Mouse (Mus musculus) hindbrain, embryonic 13.5 days (tissue): Measurements from ENCODE around the gene Slmap. TPM values are rescaled to one million over a fixed set of nuclear protein-coding genes. Genes with fewer than 3 reads are reported as not detected.

Experiments used
- ATAC-seq: fragments of 200-750 bp; cut with Nextera tagmentation; 2 replicates; pipeline ENCODE4 v1.8.0; 2017; ENCODE audit warnings: moderate TSS enrichment; ENCODE audit not compliant: low FRiP score
- H3K27ac ChIP-seq: fragments of 300-500 bp; sonication (generic); 2 replicates; pipeline ENCODE4 v1.5.1; 2015; ENCODE audit warnings: inconsistent platforms, mild to moderate bottlenecking, moderate library complexity
- H3K27me3 ChIP-seq: fragments of 300-500 bp; sonication (generic); 2 replicates; pipeline ENCODE4 v1.6.1; 2015; ENCODE audit warnings: mild to moderate bottlenecking, inconsistent platforms
- H3K36me3 ChIP-seq: fragments of 300-500 bp; sonication (generic); 2 replicates; pipeline ENCODE4 v1.6.1; 2015; ENCODE audit warnings: mild to moderate bottlenecking, inconsistent platforms
- H3K4me1 ChIP-seq: fragments of 300-500 bp; sonication (generic); replicated peaks from 2 replicates; pipeline ENCODE4 v1.6.1; 2015; ENCODE audit warnings: inconsistent platforms
- H3K4me2 ChIP-seq: fragments of 300-500 bp; sonication (generic); 2 replicates; pipeline ENCODE4 v1.6.1; 2015; ENCODE audit warnings: inconsistent platforms, mild to moderate bottlenecking, moderate library complexity
- H3K4me3 ChIP-seq: fragments of 300-500 bp; sonication (generic); 2 replicates; pipeline ENCODE4 v1.5.1; 2015; ENCODE audit warnings: mild to moderate bottlenecking, inconsistent platforms
- H3K9ac ChIP-seq: fragments of 300-500 bp; sonication (generic); 2 replicates; pipeline ENCODE4 v1.6.1; 2015; ENCODE audit warnings: mild to moderate bottlenecking, inconsistent platforms
- H3K9me3 ChIP-seq: fragments of 300-500 bp; sonication (generic); 2 replicates; pipeline ENCODE4 v1.6.1; 2016; ENCODE audit warnings: inconsistent platforms
- WGBS: fragments of 180-500 bp; shearing (Covaris S2); methylation state at CpG from one replicate; pipeline ENCODE4 v1.1.7; 2015; 5-methylcytosine and 5-hydroxymethylcytosine counted together
- polyA plus RNA-seq: library from polyadenylated mRNA; unstranded; fragments of >200 nt; fragmentation: Nextera tagmentation; extraction: Ambion mirVana; gene quantifications from 2 replicates; pipeline ENCODE4 v1.2.1, GENCODE M21; 2015

Slmap gene
- polyA plus RNA-seq, 1 experiment from 2014 or later: 13.3 TPM

DNA sequence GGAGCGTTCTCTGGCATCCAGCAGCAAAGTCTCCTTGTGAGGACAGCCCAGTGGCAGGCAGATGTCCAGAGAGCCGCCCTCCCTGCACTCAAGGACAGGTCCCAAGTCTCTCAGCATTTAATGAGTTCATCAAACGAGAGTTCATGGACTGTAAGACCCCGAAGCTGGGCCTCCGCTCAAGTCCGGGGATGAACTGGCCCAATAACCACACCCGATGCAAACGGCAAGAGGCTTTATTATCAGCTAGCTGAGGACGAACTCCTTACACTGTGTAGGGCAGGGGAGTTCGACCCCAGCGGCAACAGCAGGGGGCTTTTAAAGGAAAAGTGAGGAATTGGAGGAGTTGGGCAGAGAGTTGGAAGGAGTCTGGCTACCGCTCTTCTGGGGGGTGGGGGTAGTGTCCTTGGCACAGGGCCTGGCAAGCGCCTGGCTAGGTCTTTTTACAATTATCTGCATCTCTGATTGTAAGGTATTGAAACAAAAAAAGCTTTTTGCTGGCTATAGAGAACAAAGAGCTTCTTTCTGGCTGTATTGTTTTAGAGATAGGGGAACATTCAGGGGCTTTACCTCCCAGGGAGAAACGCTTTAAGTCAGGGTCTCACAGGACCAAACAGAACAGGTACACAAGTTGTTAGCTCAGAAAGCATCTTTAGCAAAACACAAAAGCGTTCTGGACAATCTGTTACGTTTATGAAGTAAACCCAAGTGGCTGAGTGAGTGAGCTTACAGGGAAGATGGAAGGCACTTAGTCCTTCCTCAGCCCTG, 84.5 kb downstream of the Slmap start:
- no peak for ATAC-seq
- Histone ChIP-seq H3K4me3 (no peak overlapping the region), H3K4me2 (0 out of 2 replicates have a peak overlapping the region, but pooled peaks have one; percentile 13), H3K27ac (no peak overlapping the region), H3K27me3 (no peaks in the 10 kb centered on the region), H3K36me3 (peaks cover 8% of the 10 kb centered on the region; the same call in 1 of the 2 replicates), H3K9me3 (no peaks in the 10 kb centered on the region), H3K4me1 (peaks cover 8% of the 10 kb centered on the region), H3K9ac (peak overlapping the region; percentile 19; the same call in 1 of the 2 replicates)
- 16% methylated on average over 16 of the region's 16 CpGs for whole genome bisulfite sequencing

DNA sequence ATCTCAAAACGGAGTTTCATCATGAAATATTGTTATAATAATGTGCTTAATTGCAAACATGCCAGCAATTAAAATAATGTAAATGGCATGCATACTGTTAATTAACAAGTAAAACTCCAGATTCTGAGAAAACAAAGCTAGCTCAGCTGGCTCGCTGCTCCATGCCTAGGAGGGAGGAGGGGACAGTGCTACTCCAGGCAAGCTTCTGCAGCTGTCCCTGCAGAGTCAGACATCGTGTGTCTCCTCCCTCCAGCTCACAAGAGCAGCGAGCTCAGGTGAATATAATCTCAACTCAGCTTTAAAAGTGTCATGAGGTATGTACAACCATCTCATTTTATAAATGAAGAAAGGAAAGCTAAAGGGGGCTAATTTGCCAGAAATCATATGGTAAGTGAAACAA, 86.2 kb downstream of the Slmap start:
- no peak overlapping the region for H3K9ac ChIP-seq
- WGBS: 71% methylated on average over 4 of the region's 4 CpGs
- H3K4me3 ChIP-seq: no peak overlapping the region
- no peak overlapping the region for H3K27ac ChIP-seq
- H3K9me3 ChIP-seq: no peaks in the 10 kb centered on the region
- H3K27me3 ChIP-seq: no peaks in the 10 kb centered on the region
- no peak for ATAC-seq
- peaks cover 8% of the 10 kb centered on the region for H3K4me1 ChIP-seq
- no peak overlapping the region for H3K4me2 ChIP-seq
- peaks cover 8% of the 10 kb centered on the region; the same call in 1 of the 2 replicates for H3K36me3 ChIP-seq

DNA sequence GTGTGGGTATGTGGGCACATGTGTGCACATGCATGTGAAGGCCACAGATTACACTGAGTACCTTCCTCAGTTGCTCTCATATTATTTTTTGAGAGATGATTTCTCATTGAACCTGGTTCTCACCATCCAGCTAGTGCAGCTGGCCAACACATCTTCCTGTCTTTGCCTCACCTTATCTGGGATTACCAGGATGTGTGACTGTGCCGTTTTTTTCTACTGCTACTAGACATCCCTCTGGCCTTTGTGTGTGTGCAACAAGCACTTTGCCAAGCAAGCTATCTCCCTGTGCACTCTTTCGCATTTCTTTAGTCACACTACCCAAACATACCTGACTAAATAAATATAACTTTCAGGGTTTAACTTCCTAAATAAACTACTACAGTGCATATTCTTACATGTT, 87.5 kb downstream of the Slmap start:
- Histone ChIP-seq H3K27ac (no peak overlapping the region), H3K4me2 (no peak overlapping the region), H3K9ac (no peak overlapping the region), H3K36me3 (peaks cover 8% of the 10 kb centered on the region; the same call in 1 of the 2 replicates), H3K27me3 (no peaks in the 10 kb centered on the region), H3K4me1 (peaks cover 8% of the 10 kb centered on the region), H3K4me3 (no peak overlapping the region), H3K9me3 (no peaks in the 10 kb centered on the region)
- WGBS: 92% methylated on average over 2 of the region's 2 CpGs
- ATAC-seq: no peak

DNA sequence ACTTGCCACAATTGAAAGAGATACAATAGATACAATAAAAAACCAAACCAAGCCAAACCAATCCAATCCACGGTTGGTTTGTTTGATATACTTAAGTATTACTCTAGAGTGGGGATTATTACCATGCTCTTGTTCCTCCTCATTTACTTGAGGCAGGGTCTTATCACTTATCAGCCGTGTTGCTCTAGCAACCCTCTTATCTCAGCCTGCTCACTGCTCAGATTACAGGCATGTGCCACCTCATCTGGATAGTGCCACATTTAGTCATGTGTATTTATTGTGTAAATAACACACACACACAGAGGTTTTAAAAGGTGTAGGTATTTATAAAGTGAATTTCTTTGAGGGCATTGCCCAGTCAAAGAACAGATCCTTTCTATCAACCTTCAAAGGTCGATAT, 88.2 kb downstream of the Slmap start:
- H3K4me1 ChIP-seq: peaks cover 8% of the 10 kb centered on the region
- H3K27me3 ChIP-seq: no peaks in the 10 kb centered on the region
- no peak overlapping the region for H3K4me2 ChIP-seq
- H3K9ac ChIP-seq: no peak overlapping the region
- no peak overlapping the region for H3K4me3 ChIP-seq
- H3K9me3 ChIP-seq: no peaks in the 10 kb centered on the region
- WGBS: 93% methylated on average over 3 of the region's 3 CpGs
- peaks cover 8% of the 10 kb centered on the region; the same call in 1 of the 2 replicates for H3K36me3 ChIP-seq
- no peak overlapping the region for H3K27ac ChIP-seq
- ATAC-seq: no peak

DNA sequence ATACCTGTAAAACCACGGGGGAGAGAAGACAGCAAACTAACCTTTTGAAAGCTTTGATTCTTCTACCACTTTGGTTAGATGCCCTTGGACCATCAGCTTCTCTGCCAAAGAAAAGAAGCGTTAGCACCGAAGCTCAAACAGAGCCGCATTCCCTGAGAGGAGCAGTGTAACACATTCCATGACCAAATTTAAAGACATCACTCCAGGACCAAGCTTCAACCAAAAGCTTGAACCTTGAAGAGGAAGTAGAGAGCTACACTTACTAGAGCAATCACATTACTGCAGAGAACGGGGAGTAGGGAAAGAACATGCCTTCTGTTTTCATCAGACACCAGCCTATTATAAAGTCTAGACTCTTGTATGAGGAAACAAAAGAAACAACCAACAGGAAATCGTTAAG, 92.2 kb downstream of the Slmap start:
- Histone ChIP-seq H3K36me3 (peaks cover 13% of the 10 kb centered on the region), H3K27me3 (no peaks in the 10 kb centered on the region), H3K4me1 (no peaks in the 10 kb centered on the region), H3K9ac (no peak overlapping the region), H3K4me3 (no peak overlapping the region), H3K27ac (no peak overlapping the region), H3K4me2 (no peak overlapping the region), H3K9me3 (no peaks in the 10 kb centered on the region)
- no peak for ATAC-seq
- 85% methylated on average over 6 of the region's 6 CpGs for WGBS

DNA sequence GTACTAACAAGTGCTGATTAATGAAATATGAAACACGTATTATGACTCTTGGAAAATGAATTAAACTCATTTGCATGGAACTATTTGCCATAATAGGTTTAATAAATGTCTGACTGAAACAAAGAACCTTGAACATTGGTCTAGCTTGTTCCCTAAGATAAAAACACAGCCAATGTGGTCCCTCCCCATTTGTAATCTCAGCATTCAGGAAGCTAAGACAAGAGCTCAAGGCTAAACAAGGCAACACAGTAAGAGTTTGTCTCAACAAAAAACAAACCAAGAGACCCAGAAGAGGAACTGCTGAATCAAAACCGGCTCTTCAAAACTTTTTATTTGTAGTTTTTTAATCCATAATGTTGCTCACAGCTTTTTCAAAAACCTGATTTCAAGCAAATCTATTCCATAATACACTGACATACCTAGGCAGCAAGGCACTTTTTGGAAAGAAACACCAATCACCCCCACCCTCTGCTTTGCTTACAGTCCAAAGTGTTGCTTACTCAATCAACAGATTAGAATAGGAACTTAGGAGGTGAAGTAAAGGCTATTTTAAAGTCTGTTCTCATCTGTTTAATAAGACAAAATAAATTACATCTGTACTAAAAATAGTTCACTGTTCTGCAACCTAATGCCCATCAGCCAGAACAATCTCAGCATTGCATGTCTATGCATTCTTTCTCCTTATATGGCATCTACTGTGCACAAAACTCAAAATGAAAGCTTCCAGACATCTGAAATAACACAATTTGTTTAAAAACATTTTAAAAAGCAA, 93.5 kb downstream of the Slmap start:
- H3K4me2 ChIP-seq: no peak overlapping the region
- H3K4me1 ChIP-seq: no peaks in the 10 kb centered on the region
- H3K4me3 ChIP-seq: no peak overlapping the region
- no peak overlapping the region for H3K27ac ChIP-seq
- H3K9ac ChIP-seq: no peak overlapping the region
- no peak for ATAC-seq
- no peaks in the 10 kb centered on the region for H3K27me3 ChIP-seq
- whole genome bisulfite sequencing: 94% methylated on average over 2 of the region's 2 CpGs
- no peaks in the 10 kb centered on the region for H3K9me3 ChIP-seq
- H3K36me3 ChIP-seq: peaks cover 14% of the 10 kb centered on the region; the same call in 1 of the 2 replicates

DNA sequence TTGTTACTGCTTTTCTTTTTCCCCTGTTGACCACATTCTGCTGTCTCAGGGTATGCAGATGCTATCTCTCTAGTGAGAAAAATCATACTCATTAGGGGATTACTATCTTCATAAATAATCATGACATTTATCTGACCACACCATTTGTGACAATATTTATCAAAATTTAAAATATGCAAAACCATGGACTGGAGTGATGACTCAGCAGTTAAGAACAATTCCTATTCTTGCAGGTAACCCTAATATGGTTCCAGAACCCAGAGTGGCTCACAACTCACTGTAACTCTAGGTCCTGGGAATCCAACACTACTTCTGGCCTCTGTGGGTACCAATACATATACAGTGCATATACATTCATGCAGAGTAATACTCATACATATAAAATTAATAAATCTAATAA, 94.7 kb downstream of the Slmap start:
- peaks cover 24% of the 10 kb centered on the region for H3K36me3 ChIP-seq
- no peak overlapping the region for H3K4me2 ChIP-seq
- no peak overlapping the region for H3K4me3 ChIP-seq
- no peak overlapping the region for H3K9ac ChIP-seq
- H3K27me3 ChIP-seq: no peaks in the 10 kb centered on the region
- H3K27ac ChIP-seq: no peak overlapping the region
- ATAC-seq: no peak
- no peaks in the 10 kb centered on the region for H3K9me3 ChIP-seq
- no peaks in the 10 kb centered on the region for H3K4me1 ChIP-seq

DNA sequence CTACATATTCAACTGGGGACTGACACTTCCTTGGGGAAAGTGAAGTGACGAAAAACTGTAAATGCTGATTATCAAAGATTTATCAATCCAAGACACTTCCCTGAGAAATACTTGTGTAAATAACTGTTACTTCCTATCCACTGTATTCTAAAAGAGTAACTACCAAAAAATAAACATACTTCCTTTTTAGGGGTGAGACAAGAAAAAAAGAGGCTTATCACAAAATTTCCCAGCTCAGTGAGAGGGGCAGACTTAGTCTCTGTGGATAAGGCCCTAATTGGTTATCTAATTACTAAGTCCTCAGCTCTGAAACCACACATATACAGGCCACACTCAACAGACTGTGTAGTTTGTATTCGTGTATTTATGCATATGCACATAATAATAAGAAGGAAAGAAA, 97.0 kb downstream of the Slmap start:
- no peak overlapping the region for H3K4me3 ChIP-seq
- no peak overlapping the region for H3K27ac ChIP-seq
- H3K4me1 ChIP-seq: no peaks in the 10 kb centered on the region
- H3K27me3 ChIP-seq: no peaks in the 10 kb centered on the region
- H3K4me2 ChIP-seq: no peak overlapping the region
- WGBS: 89% methylated on average over 2 of the region's 2 CpGs
- H3K36me3 ChIP-seq: peaks cover 29% of the 10 kb centered on the region
- H3K9me3 ChIP-seq: no peaks in the 10 kb centered on the region
- no peak for ATAC-seq
- no peak overlapping the region for H3K9ac ChIP-seq

DNA sequence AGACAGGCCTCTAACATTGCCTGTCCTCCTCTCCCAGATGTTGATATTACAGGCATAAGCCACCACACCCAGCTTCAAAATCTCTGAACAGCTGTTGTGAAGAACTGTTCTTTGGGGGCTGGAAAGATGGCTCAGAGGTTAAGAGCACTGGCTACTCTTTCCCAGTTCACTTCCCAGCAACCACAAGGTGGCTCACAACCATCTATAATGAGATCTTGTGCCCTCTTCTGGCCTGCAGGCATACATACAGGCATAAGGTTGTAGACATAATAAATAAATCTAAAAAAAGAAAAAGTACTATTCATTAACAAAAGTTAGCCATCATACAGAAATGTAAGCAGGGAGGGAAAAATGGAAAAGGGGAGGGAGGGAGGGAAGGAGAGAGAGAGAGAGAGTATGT, 98.4 kb downstream of the Slmap start:
- H3K27me3 ChIP-seq: no peaks in the 10 kb centered on the region
- H3K4me1 ChIP-seq: no peaks in the 10 kb centered on the region
- no peak overlapping the region for H3K4me3 ChIP-seq
- no peaks in the 10 kb centered on the region for H3K9me3 ChIP-seq
- ATAC-seq: no peak
- no peak overlapping the region for H3K9ac ChIP-seq
- H3K27ac ChIP-seq: no peak overlapping the region
- no peak overlapping the region for H3K4me2 ChIP-seq
- H3K36me3 ChIP-seq: peaks cover 29% of the 10 kb centered on the region

DNA sequence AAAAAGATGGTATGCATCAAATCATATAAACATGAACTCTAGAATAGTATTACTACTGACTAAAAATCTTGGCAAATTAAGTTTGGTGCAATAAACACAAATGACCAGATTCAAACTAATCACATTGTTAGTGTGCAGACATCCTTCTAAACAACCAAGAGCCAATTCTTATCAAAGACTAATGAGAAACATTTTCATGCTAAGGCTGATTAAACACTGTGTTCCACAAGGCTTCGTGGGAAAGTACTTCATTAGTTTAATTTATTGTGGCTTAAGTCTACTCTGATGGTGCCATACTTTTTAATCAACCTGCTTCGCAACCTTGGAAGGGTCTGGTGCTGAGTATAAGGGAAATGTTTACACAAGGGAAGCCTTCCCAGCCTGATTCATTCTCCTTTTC, 102.4 kb downstream of the Slmap start:
- peaks cover 29% of the 10 kb centered on the region for H3K36me3 ChIP-seq
- H3K4me2 ChIP-seq: no peak overlapping the region
- H3K27ac ChIP-seq: no peak overlapping the region
- no peak for ATAC-seq
- no peaks in the 10 kb centered on the region for H3K4me1 ChIP-seq
- H3K4me3 ChIP-seq: no peak overlapping the region
- no peaks in the 10 kb centered on the region for H3K9me3 ChIP-seq
- 58% methylated on average over 2 of the region's 2 CpGs for WGBS
- H3K9ac ChIP-seq: no peak overlapping the region
- no peaks in the 10 kb centered on the region for H3K27me3 ChIP-seq

DNA sequence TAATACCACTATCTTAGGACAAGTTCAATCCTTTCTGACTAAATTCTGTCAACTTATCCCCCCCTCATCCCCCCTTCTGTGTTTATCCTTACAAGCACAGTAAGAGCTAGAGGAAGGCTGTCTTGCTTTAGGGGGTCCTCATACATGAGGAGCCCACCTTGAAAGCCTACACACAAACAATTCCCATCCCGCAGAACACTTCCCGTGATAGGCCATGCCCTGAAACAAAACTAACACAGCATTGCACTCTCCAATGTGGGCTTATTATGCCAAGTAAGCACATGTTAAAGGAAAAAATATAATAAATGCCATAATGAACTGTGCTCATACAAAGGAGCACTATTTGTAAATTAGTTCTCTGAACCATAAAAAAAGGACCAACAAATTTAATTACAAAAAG, 102.8 kb downstream of the Slmap start:
- ATAC-seq: no peak
- H3K27me3 ChIP-seq: no peaks in the 10 kb centered on the region
- no peak overlapping the region for H3K4me2 ChIP-seq
- H3K36me3 ChIP-seq: peaks cover 29% of the 10 kb centered on the region
- H3K9ac ChIP-seq: no peak overlapping the region
- no peak overlapping the region for H3K27ac ChIP-seq
- H3K4me1 ChIP-seq: no peaks in the 10 kb centered on the region
- H3K4me3 ChIP-seq: no peak overlapping the region
- H3K9me3 ChIP-seq: no peaks in the 10 kb centered on the region
- 81% methylated on average over 2 of the region's 2 CpGs for WGBS

DNA sequence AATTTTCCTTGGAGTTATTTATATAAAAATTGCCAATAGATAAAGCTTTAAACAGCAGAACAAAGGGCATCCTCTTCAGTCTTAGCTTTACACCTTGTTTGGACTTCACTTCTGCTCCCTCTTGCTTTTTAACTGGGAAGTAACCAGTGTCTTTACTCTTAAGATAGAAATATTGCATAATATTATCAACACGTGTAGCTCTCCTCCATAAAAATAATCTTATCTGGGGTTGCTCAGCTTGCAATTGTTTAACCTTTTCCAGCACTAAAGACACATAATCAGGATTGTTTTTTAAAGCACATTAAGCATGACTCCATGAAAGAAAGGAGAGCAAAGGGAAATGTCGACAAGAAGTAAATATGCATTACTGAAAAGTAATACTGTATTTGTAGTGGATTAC, 114.5 kb downstream of the Slmap start:
- no peaks in the 10 kb centered on the region for H3K9me3 ChIP-seq
- H3K9ac ChIP-seq: no peak overlapping the region
- no peak overlapping the region for H3K27ac ChIP-seq
- no peaks in the 10 kb centered on the region for H3K4me1 ChIP-seq
- no peaks in the 10 kb centered on the region for H3K27me3 ChIP-seq
- WGBS: 87% methylated on average over 2 of the region's 2 CpGs
- H3K4me3 ChIP-seq: no peak overlapping the region
- peaks cover 43% of the 10 kb centered on the region for H3K36me3 ChIP-seq
- no peak for ATAC-seq
- no peak overlapping the region for H3K4me2 ChIP-seq

DNA sequence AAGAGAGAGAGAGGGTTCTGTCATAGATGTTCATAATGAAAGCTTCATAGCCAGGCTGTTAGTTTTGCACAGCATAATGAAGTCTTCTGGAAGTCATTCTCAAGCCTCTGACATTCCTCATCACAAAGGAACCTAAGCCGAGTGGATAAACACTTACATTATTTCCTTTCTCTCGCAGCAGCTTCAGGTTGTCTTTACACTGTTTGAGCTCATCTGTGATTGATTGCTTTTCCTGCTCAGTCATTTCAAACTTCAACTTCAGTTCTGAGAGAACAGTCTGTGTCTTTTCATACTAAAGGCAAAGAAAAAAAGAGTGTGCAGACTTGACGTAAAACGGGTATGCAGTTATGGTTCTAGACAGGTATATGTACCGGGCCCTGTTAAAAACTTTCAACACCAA, 116.8 kb downstream of the Slmap start:
- no peak for ATAC-seq
- H3K4me3 ChIP-seq: no peak overlapping the region
- no peaks in the 10 kb centered on the region for H3K9me3 ChIP-seq
- no peak overlapping the region for H3K4me2 ChIP-seq
- no peaks in the 10 kb centered on the region for H3K4me1 ChIP-seq
- WGBS: 72% methylated on average over 5 of the region's 5 CpGs
- peaks cover 24% of the 10 kb centered on the region for H3K36me3 ChIP-seq
- no peak overlapping the region for H3K9ac ChIP-seq
- no peak overlapping the region for H3K27ac ChIP-seq
- H3K27me3 ChIP-seq: no peaks in the 10 kb centered on the region
